Mouse (Mus musculus): ENCODE measurements around the gene Pih1d1.

GRCm38 (mm10) chr7:45121404-45121803 lies 32.7 kb upstream of the Pih1d1 start:
- TF ChIP-seq HCFC1 (IDR thresholded peaks at IDR 0.05; ENCODE audit: borderline replicate concordance, insufficient read depth, low read length): no peak
- TF ChIP-seq CHD2 (IDR thresholded peaks at IDR 0.05; ENCODE audit: low read depth, low read length): no peak
- TF ChIP-seq MAFK (IDR thresholded peaks at IDR 0.05; ENCODE audit: insufficient read depth, low read depth, low read length): no peak
- no peak for TF ChIP-seq ZC3H11A (IDR thresholded peaks at IDR 0.05; ENCODE audit: borderline replicate concordance, low read depth, low read length)
